Mouse (Mus musculus) liver, adult 2 months (tissue): ENCODE data around the gene Nova1.

Experiments
- CTCF ChIP-seq: fragments of 200-500 bp; IDR thresholded peaks from 2 replicates; pipeline ENCODE4 v1.5.1; 2011; ENCODE audit warnings: low read depth, low read length, control low read depth
- POLR2A ChIP-seq: fragments of 200-500 bp; IDR thresholded peaks from 2 replicates; pipeline ENCODE4 v1.6.1; 2011; ENCODE audit warnings: low read length, control low read depth; ENCODE audit not compliant: insufficient read depth; ENCODE audit errors: extremely low read depth

- TF ChIP-seq CTCF (no peak), POLR2A (no peak)
These were observed 1.4 kb downstream of the Nova1 start for GRCm38 (mm10) chr12:46817211-46817803.
